Mouse (Mus musculus) left cerebral cortex, postnatal 4 days (tissue): ENCODE results near the gene Spats1. TPM values are rescaled to one million over a fixed set of nuclear protein-coding genes. Genes with fewer than 3 reads are reported as not detected.

Experiments used
- total RNA-seq, 2 experiments: library from RNA; stranded (reverse); gene quantifications; 2 replicates each; pipeline ENCODE4 v1.2.3; 2021

Gene Spats1
- total RNA-seq, 2 experiments from 2014 or later, result 2.0 to 3.0 TPM

Other genes with a start within 250 kb of the Spats1 start
- 10 to 100 TPM; 56.5 to 57.1 TPM for gene Cdc5l, start 41.7 kb downstream of the Spats1 start, total RNA-seq
- 10 to 100 TPM; 24.2 to 26.2 TPM for gene Aars2, start 31.4 kb upstream of the Spats1 start, total RNA-seq
- under 1 TPM; 0.58 to 0.64 TPM for gene Tcte1, start 48.0 kb upstream of the Spats1 start, total RNA-seq
- gene Tmem151b, start 74.3 kb upstream of the Spats1 start, total RNA-seq, result 10 to 100 TPM; 90.3 to 92.2 TPM
- gene Nfkbie, start 80.3 kb upstream of the Spats1 start, total RNA-seq, result 1 to 10 TPM; 2.4 to 2.7 TPM
- gene Slc35b2, start 88.5 kb upstream of the Spats1 start, total RNA-seq, result 10 to 100 TPM; 39.2 to 40.2 TPM
- 1,000 to 10,000 TPM; 1,680 to 1,682 TPM for gene Hsp90ab1, start 97.9 kb upstream of the Spats1 start, total RNA-seq
- gene Slc29a1, start 124.2 kb upstream of the Spats1 start, total RNA-seq, result 10 to 100 TPM; 68.8 to 69.9 TPM
- not detected for gene Mymx, start 126.7 kb upstream of the Spats1 start, total RNA-seq
- gene Capn11, start 183.9 kb upstream of the Spats1 start, total RNA-seq, result 1 to 10 TPM in 1 of 2 experiments, under 1 TPM in 1; 0.14 to 3.6 TPM
- gene Mrpl14, start 210.9 kb upstream of the Spats1 start, total RNA-seq, result 10 to 100 TPM; 49.2 to 55.7 TPM
- 100 to 1,000 TPM; 272 to 284 TPM for gene Tmem63b, start 211.5 kb upstream of the Spats1 start, total RNA-seq